Mouse (Mus musculus): ENCODE data around the gene Marveld3.

DNA sequence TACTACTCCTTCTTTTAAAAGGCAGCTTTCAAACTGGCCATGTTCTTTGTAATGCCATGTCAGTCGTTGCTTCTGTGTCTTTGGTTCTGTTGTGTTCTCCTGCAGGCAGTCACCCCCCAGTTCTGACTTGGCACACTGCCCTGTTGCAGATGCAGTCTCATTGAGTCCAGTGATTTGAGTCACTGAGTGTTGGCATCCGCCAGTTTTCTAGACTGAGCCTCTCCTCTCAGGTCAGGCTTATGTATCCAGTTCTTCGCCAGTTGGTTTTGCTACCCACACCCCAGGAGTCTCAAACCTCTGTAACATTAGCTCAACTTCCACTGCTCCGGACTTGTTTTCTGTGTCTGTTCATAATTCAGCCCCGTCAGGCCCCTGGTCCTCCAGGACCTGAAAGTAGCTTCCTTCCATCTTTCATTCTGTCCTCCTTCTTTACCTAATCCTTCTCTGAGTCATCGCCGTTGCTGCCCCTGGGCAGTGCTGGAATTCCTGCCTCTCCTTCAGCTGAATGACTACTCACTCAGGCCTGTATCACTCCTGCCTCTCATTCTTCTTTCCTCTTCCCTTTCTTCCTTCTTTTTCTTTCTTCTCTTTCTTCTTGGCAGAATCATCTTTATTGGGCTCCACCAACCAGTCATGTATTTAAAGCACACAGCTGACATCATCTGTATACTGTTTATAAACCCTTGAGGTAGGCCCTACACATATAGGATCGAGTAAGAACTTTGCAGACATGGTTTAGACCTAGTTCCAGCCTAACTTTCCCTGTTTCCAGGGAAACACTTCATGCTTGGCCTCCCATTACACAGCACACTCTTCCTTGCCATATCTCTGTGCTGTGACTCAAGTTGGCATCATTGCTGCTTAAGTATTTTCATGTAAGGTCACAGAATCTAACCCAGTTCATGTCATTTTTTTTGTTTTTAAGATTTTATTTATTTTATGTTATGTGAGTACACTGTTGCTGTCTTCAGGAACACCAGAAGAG lies 41.3 kb downstream of the Marveld3 start:
- no peak for TF ChIP-seq EP300 (IDR thresholded peaks at IDR 0.05; ENCODE audit: low read depth)
- TF ChIP-seq CTCF (IDR thresholded peaks at IDR 0.05; ENCODE audit: low read depth) = no peak
